Mouse (Mus musculus) MEL (cell line): ENCODE measurements around the gene Ptpro.

ENCODE experiments used
- CTCF ChIP-seq, 3 experiments: IDR thresholded peaks in 2 of 3; conservative IDR thresholded peaks in 1 of 3; 2 replicates each; pipeline ENCODE4 v1.5.1; 2011 to 2012; ENCODE audit warnings: low read length in 3 of 3, low read depth in 2 of 3, mild to moderate bottlenecking in 2 of 3, improper control_type of control experiment in 1 of 3, inconsistent platforms in 1 of 3, mixed read lengths in 1 of 3, moderate library complexity in 1 of 3; ENCODE audit not compliant: control insufficient read depth in 1 of 3, insufficient read depth in 1 of 3, poor library complexity in 1 of 3, severe bottlenecking in 1 of 3
- EP300 ChIP-seq, 2 experiments: IDR thresholded peaks; 2 replicates each; pipeline ENCODE4 v1.6.1; 2011; ENCODE audit warnings: improper control_type of control experiment in 2 of 2, low read length in 2 of 2, low read depth in 1 of 2, mild to moderate bottlenecking in 1 of 2
- HCFC1 ChIP-seq: IDR thresholded peaks from 2 replicates; pipeline ENCODE4 v1.6.1; 2012; ENCODE audit warnings: low read depth, mild to moderate bottlenecking, inconsistent platforms, low read length, improper control_type of control experiment, moderate library complexity
- KAT2A ChIP-seq: conservative IDR thresholded peaks from 2 replicates; pipeline ENCODE4 v1.6.1; 2012; ENCODE audit warnings: low read depth, low read length, improper control_type of control experiment, inconsistent platforms
- MAZ ChIP-seq: IDR thresholded peaks from 2 replicates; pipeline ENCODE4 v1.6.1; 2012; ENCODE audit warnings: low read depth, mild to moderate bottlenecking, inconsistent platforms, low read length, improper control_type of control experiment
- MXI1 ChIP-seq: IDR thresholded peaks from 2 replicates; pipeline ENCODE4 v1.6.1; 2011; ENCODE audit warnings: mild to moderate bottlenecking, low read depth, low read length, improper control_type of control experiment
- POLR2A ChIP-seq, 2 experiments: IDR thresholded peaks; 2 replicates each; pipeline ENCODE4 v1.6.1; 2011 to 2012; ENCODE audit warnings: low read length in 2 of 2, mild to moderate bottlenecking in 2 of 2, control low read depth in 1 of 2, improper control_type of control experiment in 1 of 2, low read depth in 1 of 2, moderate library complexity in 1 of 2; ENCODE audit not compliant: control insufficient read depth in 1 of 2, insufficient read depth in 1 of 2, poor library complexity in 1 of 2
- POLR2AphosphoS5 ChIP-seq: IDR thresholded peaks from 2 replicates; pipeline ENCODE4 v1.6.1; 2012; ENCODE audit warnings: low read depth, borderline replicate concordance, mild to moderate bottlenecking, inconsistent platforms, low read length, moderate library complexity, mixed read lengths
- USF1 ChIP-seq: IDR thresholded peaks from 2 replicates; pipeline ENCODE4 v1.6.1; 2014; ENCODE audit warnings: low read depth, mild to moderate bottlenecking, inconsistent platforms, low read length, improper control_type of control experiment, moderate library complexity
- USF2 ChIP-seq, 2 experiments: IDR thresholded peaks; 2 replicates each; pipeline ENCODE4 v1.6.1; 2011 to 2012; ENCODE audit warnings: improper control_type of control experiment in 2 of 2, low read length in 2 of 2, borderline replicate concordance in 1 of 2, inconsistent platforms in 1 of 2, low read depth in 1 of 2, mild to moderate bottlenecking in 1 of 2; ENCODE audit not compliant: insufficient read depth in 1 of 2
- ZKSCAN1 ChIP-seq: IDR thresholded peaks from 2 replicates; pipeline ENCODE4 v1.6.1; 2012; ENCODE audit warnings: low read depth, mild to moderate bottlenecking, inconsistent platforms, low read length, improper control_type of control experiment, moderate library complexity

GRCm38 (mm10) chr6:137272513-137272912 lies 20.4 kb downstream of the Ptpro start:
- TF ChIP-seq ZKSCAN1 = no peak
- no peak for TF ChIP-seq USF1
- no peak for TF ChIP-seq USF2 (IDR thresholded peaks at IDR 0.05; ENCODE audit: borderline replicate concordance in 1 of 2, insufficient read depth in 1 of 2, low read depth in 1 of 2, low read length in 2 of 2)
- no peak for TF ChIP-seq CTCF (IDR thresholded peaks at IDR 0.05 in 2 of 3, conservative IDR thresholded peaks at IDR 0.05 in 1 of 3; ENCODE audit: control insufficient read depth in 1 of 3, insufficient read depth in 1 of 3, low read depth in 2 of 3, low read length in 3 of 3, poor library complexity in 1 of 3, severe bottlenecking in 1 of 3)
- TF ChIP-seq POLR2AphosphoS5 = no peak
- no peak for TF ChIP-seq MXI1
- no peak for TF ChIP-seq POLR2A (IDR thresholded peaks at IDR 0.05; ENCODE audit: control insufficient read depth in 1 of 2, insufficient read depth in 1 of 2, low read depth in 1 of 2, low read length in 2 of 2, poor library complexity in 1 of 2)
- TF ChIP-seq KAT2A = no peak
- no peak for TF ChIP-seq MAZ
- no peak for TF ChIP-seq EP300 (IDR thresholded peaks at IDR 0.05; ENCODE audit: low read depth in 1 of 2, low read length in 2 of 2)
- no peak for TF ChIP-seq HCFC1
